Mouse (Mus musculus): ENCODE measurements around the gene Apip. TPM values are rescaled to one million over a fixed set of nuclear protein-coding genes. Genes with fewer than 3 reads are reported as not detected.

Gene Apip
- 10 to 100 TPM; 45.3 to 48.4 TPM for total RNA-seq (2021)
- long read RNA-seq, experiment 1, transcript Apip-201 (7 exons, 919 nt): major isoform, 38 of 67 reads
- long read RNA-seq, experiment 1, partial matches to known transcripts: 24 of 67 reads
- long read RNA-seq, experiment 1, other reads (novel, unspliced or antisense): 5 of 67 reads
- long read RNA-seq, experiment 2, transcript Apip-201 (7 exons, 919 nt): major isoform, 15 of 45 reads
- long read RNA-seq, experiment 2, partial matches to known transcripts: 27 of 45 reads
- long read RNA-seq, experiment 2, other reads (novel, unspliced or antisense): 3 of 45 reads

DNA sequence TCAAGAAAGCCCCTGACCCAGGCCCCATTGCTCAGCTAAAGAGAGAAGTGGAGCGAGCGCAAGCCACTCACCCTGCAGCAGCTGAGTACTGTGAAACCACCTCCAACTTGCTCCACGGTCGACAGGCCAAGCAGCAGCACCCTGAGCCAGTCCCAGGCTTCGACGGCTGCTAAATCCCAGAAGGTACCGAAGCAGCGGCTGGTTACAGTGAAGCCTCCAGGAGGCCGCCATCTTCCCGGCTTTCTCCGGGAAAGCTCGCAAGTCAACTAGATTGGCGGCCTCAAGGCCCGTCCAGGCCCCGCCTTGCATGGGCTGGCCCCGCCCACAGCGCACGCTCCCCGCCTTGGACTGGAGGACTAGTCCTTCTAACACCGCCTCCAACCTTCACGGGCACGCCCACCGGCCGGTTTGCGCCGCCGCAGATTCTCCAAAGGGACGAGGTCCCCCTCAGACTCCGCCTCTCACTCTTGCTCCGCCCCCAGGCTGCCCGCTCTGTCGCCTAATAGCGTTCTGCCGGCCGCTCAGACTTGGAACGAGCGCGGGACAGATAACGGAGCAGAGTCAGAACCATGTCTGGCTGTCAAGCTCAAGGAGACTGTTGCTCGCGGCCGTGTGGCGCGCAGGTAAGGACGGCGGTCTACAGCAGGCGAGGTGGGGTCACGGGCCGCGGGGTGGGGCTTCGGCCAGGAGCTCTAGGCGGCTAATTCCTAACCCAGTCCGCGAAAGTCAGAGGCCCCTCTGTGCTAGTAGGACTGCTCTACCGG, at the start of gene Apip, which contains the start of gene Pdhx:
Gene Apip, plus strand, starts transcription at position 457 of the 764 bp plus-strand sequence.
Gene Pdhx, minus strand, starts transcription at position 295 of the 764 bp plus-strand sequence.
- peak; percentile 100 for DNase-seq (ENCODE audit: low spot score)

- no peak for DNase-seq (ENCODE audit: low spot score)
Observed at GRCm38 (mm10) chr2:103037831-103038230, 35.6 kb upstream of the Apip start.

- DNase-seq (ENCODE audit: low spot score): peak; percentile 5
Observed at GRCm38 (mm10) chr2:103040896-103041295, 32.6 kb upstream of the Apip start.

- no peak for DNase-seq (ENCODE audit: low spot score)
Observed at GRCm38 (mm10) chr2:103045286-103045685, 28.2 kb upstream of the Apip start.

DNA sequence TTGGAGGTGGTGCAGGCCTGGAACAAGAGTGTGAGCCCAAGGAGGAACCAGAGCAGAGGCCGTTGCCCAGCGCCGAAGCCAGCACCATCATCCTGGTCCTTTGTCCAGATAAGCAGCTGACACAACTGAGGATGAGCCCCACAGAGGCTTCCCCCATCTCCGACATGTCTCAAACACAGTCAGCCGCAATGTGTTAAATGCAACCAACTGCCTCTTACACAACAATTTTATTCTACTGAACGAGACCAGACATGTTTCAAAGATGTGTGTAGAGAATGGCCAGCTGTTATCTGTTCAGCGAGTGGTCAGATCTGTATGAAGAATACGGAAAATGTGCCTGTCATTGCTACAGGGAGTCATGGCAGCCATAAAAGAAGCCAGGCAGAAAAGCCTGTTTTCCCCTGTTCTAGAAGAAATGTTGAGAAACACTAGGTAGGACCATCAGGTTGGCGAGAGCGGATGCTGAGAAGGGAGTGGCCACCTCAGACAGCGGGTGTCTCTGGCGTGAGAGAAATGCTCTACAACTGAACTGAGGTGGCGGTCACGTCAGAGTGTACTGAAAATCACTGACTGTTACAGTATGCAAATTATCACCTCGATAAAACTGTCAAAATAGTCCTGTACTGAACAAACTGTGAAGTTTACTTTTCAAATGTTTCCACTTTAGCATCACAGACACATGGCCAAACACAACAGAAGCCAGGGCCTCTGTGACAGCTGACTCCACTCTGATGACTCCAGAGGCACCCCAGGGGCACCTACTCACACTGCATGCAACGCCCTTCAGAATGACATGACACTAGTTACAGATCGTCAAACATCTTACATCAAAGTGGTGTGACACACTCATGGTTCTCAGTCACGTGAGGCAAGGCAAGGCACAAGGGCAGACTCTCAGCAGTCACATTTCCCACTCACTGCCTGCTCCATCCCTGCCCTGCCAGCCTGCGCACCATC, 21.3 kb upstream of the Apip start:
- no peak for DNase-seq (ENCODE audit: low spot score)

DNA sequence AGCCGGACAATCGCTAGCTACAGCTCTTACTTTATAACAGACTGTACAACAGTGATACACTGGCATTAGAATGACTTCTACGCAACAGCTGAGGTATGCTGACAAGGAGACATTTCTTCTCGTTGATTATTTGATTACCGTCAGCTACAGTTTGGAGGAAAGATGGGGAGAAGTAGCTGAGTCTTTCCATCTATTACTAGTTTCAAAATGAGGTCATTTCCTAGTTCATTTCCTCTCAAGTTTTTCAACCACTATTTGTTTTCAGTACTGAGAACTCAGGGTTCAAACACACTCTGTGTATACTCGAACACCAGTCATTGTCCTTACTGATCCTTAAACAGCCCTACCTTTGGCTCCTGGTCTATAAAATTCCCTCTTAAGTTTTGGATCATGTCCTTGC, 17.7 kb upstream of the Apip start:
- DNase-seq (ENCODE audit: low spot score): no peak

DNA sequence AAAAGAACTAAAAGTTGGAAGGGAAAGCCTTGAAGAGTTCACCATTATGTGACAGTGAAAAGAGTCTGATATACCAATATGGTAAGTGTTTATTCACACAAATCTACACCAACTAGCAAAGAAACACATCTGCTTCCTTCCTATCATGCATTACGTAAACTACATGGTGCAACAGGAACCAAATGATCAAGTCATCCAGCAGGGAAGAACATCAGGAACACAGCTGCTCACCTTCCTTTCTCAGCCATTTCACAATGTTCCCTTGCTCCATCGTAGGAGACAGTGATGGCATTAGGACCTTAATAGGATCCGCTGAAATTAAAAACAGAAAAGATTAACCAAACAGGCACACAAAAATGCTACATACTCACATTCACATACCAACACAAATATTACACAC, 15.2 kb upstream of the Apip start:
- DNase-seq (ENCODE audit: low spot score): no peak

DNA sequence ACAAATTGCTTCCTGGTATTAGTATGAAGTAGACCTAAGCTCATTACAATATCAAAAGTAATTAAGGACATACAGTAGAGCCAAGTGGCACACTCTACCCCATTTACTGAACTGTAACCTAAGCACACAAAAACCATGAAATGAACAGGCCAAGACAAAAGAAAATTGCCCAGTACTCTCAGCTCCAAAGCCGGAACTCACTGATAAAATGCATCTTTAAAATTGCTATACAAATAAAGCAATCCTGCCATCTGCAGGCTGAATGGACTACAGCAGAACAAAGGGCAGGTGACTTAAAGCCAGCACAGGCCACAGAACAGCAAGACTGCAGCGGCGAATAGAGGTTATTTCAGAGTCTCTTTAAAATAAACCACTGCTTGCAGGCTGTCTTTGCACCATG, 10.6 kb upstream of the Apip start:
- peak; percentile 20 for DNase-seq (ENCODE audit: low spot score)

DNA sequence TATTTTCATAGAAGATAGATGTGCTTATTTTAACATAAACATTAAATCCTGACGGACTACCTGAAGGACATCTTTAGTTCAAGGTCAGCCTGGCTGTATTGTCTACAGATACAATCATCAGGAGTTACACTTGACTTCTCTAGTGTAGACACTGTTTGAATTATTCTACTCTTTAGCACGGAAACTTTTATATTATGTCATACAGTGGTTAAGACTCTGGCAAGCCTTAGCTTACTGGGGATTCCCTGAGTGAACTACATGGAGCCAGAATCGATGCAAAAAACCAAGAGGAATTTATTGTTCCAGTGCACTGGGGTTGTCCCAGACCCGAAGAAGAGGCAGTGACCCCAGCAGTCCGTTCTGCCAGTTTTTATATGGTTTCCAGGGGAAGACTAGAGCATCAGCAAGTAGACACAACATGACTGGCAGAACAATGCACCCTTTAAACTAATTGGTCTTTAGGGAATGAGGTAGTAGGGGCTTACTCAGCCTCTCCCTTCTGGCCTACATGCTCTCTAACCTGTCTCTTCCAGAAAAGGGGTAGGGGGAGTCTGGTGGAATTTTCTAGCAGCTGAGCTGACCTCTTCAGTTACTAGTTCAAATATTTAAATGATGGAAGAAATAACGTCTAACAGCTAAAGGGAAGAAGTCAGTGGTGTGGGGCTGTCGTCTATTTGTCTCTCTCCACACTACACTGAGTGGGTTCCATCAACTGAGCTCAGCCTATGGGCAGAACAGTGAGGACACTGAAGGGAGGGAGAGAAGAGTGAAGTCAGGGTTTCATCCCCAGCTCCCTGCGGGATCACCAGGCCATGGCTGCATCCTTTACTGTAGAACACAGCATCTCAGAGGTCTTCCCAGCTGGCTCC, 6.6 kb upstream of the Apip start:
- no peak for DNase-seq (ENCODE audit: low spot score)

DNA sequence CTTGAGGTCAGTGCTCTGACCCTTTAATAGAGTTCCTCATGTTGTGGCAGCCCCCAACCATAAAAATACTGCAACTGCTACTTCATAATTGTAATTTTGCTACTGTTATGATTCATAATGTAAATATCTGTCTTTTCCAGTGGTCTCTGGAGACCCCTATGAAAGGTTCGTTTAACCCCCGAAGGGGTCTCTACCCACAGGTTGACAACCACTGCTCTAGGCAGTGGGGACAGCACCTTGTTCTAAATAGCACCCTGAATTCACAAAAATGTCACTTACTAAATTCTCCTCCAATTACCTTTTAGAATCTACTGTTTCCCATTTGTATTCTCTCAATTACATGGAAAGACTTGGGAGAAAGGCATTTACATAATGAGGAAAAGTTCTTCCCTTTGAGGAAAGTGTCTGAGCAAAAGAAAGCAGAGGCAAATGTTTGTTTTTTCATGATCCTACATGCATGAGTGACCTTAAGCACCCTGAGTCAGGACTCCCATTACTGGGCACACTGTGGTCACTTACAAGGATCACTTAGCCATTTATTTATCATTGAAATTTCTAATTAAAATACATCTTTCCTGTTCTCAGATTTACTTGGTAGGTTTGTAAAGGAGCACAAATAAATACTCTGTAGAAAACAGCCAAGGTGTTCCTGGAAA, 5.8 kb upstream of the Apip start:
- DNase-seq (ENCODE audit: low spot score): no peak

DNA sequence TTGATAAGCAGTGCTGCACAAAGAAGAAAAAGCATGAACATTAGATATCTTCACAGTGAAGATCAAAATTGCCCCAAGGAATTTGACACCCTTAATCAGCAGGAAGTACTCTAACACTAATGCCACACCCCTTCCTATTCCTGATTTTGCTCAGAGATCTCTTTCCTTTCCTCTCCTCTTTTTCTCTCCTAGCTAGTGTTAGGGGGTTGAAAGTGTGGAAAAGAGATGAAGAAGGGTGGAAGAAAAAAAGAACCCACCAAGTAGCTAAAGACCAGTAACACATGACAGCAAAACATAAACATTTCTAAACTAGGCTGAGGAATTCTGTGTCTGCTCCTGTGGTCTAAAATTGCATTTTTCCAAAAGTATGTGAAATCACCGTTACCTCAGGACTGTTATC, 4.9 kb upstream of the Apip start:
- no peak for DNase-seq (ENCODE audit: low spot score)

DNA sequence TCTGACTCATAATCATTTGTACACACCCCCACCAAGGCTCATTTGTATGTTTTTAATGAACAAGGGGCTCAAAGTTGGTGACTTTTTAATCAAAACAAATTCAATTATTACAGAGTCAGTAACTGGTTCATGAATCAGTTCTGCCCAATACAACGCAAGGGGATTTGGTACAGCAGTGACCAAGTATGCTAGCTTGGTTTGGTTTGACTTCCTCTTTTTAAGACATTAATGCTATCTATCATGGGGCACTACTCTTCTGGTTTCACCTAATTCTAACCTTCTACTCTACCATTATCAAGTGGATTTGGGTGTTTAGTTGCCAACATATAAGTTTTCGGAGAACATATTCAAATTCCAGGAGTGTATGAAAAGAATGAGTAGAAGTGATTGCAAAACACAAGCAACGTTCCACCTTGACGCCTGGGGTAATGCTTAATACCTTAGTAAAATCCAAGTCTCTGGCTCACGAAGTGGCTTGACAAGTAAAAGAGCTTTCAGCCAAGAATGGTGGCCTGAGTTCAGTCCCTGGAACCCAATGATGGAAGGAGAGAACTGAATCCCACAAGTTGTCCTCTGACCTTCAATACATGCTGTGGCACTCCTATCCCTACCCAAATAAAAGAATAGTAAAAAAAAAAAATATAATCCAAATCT, 3.6 kb upstream of the Apip start:
- DNase-seq (ENCODE audit: low spot score): no peak

DNA sequence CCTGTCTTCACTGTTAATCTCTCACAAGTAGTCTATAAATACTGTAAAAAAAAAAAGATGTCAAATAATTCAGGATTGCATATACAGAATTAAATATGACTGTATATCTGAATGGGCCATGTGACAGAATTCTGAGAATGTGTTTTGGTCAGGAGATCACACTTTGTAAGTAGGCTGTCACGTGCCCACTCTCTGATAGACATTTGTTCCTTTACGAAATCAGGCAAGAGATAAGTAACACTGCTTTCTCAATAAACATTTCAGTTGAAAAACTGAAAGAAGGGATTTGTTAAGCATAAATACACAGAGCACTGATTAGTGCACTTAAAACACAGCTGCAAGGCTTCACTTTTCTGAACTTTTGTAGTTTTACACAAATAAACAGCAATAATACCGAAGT, 2.9 kb upstream of the Apip start:
- no peak for DNase-seq (ENCODE audit: low spot score)

DNA sequence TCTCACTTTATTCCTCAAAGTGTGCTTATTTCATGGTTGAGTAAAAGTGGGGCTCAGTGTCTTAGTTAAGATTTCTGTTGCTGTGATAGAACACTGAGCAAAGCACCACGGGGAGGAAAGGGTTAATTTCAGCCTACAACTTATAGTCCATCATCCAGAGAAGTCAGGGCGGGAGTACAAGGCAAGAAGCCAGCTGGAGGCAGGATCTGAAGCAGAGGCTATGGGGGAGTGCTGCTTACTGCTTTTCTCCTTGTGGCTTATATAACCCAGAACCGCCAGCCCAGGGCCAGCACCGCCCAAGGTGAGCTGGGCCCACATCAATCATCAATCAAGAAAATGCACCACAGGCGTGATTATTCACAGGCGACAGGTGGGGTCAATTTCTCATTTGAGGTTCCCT, 7.6 kb downstream of the Apip start:
- no peak for DNase-seq (ENCODE audit: low spot score)

GRCm38 (mm10) chr2:103081706-103082105, 8.2 kb downstream of the Apip start:
- DNase-seq (ENCODE audit: low spot score): no peak

- no peak for DNase-seq (ENCODE audit: low spot score)
Observed at GRCm38 (mm10) chr2:103082853-103083252, 9.4 kb downstream of the Apip start.

DNA sequence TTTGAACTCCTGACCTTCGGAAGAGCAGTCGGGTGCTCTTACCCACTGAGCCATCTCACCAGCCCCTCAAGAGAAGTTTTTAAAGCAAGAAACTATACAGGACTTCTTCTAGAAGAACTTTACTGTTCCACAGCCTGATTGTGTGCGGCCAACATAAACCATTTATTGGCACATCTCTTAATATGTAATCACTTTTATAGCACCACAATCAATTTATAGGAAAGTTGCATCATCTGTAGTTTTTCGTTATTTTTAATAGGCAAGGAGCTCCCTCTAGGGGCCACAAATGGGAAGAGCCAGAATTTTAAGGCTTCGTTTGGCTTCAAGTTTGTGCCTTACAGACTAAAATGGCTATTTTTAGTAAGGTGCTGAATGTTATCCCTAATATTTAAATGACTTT, 11.0 kb downstream of the Apip start:
- peak; percentile 14 for DNase-seq (ENCODE audit: low spot score)

GRCm38 (mm10) chr2:103085633-103086032, 12.2 kb downstream of the Apip start:
- no peak for DNase-seq (ENCODE audit: low spot score)

DNA sequence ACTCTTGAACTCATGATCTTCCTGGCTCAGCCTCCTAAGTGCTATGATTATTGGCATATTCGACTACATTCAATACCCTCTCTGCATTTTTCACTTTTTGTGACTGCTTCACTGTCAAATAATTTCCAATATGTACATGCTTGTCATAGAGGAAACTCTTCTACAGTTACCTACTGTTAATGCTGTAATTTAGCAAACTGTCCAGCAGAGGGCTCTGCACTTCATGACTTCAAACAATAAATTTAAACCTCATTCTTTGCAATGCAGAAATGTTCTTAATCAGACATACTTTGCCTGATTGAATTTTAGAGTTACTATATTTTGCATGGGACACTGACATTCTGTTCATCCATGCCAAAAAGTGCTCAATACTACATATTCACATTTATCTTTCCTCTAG, 13.0 kb downstream of the Apip start:
- DNase-seq (ENCODE audit: low spot score): peak; percentile 19

GRCm38 (mm10) chr2:103088099-103088498, 14.6 kb downstream of the Apip start:
- DNase-seq (ENCODE audit: low spot score): no peak
